Mouse (Mus musculus) limb, embryonic 13.5 days (tissue): ENCODE data around the gene Gm20388. TPM values are rescaled to one million over a fixed set of nuclear protein-coding genes. Genes with fewer than 3 reads are reported as not detected.

ENCODE experiments used
- ATAC-seq: fragments of 200-750 bp; cut with Nextera tagmentation; 2 replicates; pipeline ENCODE4 v1.8.0; 2017; ENCODE audit warnings: low read depth, moderate number of reproducible peaks, moderate TSS enrichment; ENCODE audit not compliant: low FRiP score
- H3K27ac ChIP-seq: fragments of 300-500 bp; sonication (generic); 2 replicates; pipeline ENCODE4 v1.5.1; 2015; ENCODE audit warnings: inconsistent platforms, mild to moderate bottlenecking, moderate library complexity
- H3K27me3 ChIP-seq: fragments of 300-500 bp; sonication (generic); 2 replicates; pipeline ENCODE4 v1.6.1; 2015; ENCODE audit warnings: mild to moderate bottlenecking, inconsistent platforms
- H3K36me3 ChIP-seq: fragments of 300-500 bp; sonication (generic); 2 replicates; pipeline ENCODE4 v1.6.1; 2015; ENCODE audit warnings: inconsistent platforms, mild to moderate bottlenecking, moderate library complexity
- H3K4me1 ChIP-seq: fragments of 300-500 bp; sonication (generic); 2 replicates; pipeline ENCODE4 v1.6.1; 2015; ENCODE audit warnings: inconsistent platforms
- H3K4me2 ChIP-seq: fragments of 300-500 bp; sonication (generic); replicated peaks from 2 replicates; pipeline ENCODE4 v1.6.1; 2015; ENCODE audit warnings: inconsistent platforms, mild to moderate bottlenecking, moderate library complexity
- H3K4me3 ChIP-seq: fragments of 300-500 bp; sonication (generic); 2 replicates; pipeline ENCODE4 v1.5.1; 2015; ENCODE audit warnings: moderate library complexity, mild to moderate bottlenecking, inconsistent platforms
- H3K9ac ChIP-seq: fragments of 300-500 bp; sonication (generic); 2 replicates; pipeline ENCODE4 v1.6.1; 2015; ENCODE audit warnings: mild to moderate bottlenecking, inconsistent platforms
- H3K9me3 ChIP-seq: fragments of 300-500 bp; sonication (generic); 2 replicates; pipeline ENCODE4 v1.6.1; 2016; ENCODE audit warnings: inconsistent platforms
- WGBS: fragments of 180-500 bp; shearing (Covaris S2); methylation state at CpG from one replicate; pipeline ENCODE4 v1.1.7; 2015; 5-methylcytosine and 5-hydroxymethylcytosine counted together
- polyA plus RNA-seq: library from polyadenylated mRNA; unstranded; fragments of >200 nt; fragmentation: Nextera tagmentation; extraction: Ambion mirVana; gene quantifications from 2 replicates; pipeline ENCODE4 v1.2.1, GENCODE M21; 2015

Gm20388 gene
- polyA plus RNA-seq, 1 experiment from 2014 or later, result 7.1 TPM

- ATAC-seq, result no peak
- Histone ChIP-seq H3K27me3 (peaks cover 9% of the 10 kb centered on the region), H3K9me3 (no peaks in the 10 kb centered on the region), H3K36me3 (no peaks in the 10 kb centered on the region), H3K9ac (no peak overlapping the region), H3K27ac (no peak overlapping the region), H3K4me2 (peak overlapping the region; percentile 98), H3K4me1 (peaks cover 26% of the 10 kb centered on the region), H3K4me3 (no peak overlapping the region)
- WGBS, result 46% methylated on average over 8 of the region's 8 CpGs
These were observed 1997.9 kb downstream of the Gm20388 start for GRCm38 (mm10) chr8:121908378-121909147.

- H3K4me3 ChIP-seq, result no peak overlapping the region
- H3K9ac ChIP-seq, result no peak overlapping the region
- WGBS, result 58% methylated on average over 8 of the region's 8 CpGs
- H3K36me3 ChIP-seq, result no peaks in the 10 kb centered on the region
- ATAC-seq, result no peak
- H3K27ac ChIP-seq, result no peak overlapping the region
- H3K27me3 ChIP-seq, result peaks cover 9% of the 10 kb centered on the region
- no peaks in the 10 kb centered on the region for H3K9me3 ChIP-seq
- H3K4me1 ChIP-seq, result peaks cover 26% of the 10 kb centered on the region
- no peak overlapping the region for H3K4me2 ChIP-seq
These were observed 1998.5 kb downstream of the Gm20388 start for GRCm38 (mm10) chr8:121909148-121909541.

- Histone ChIP-seq H3K9ac (no peak overlapping the region), H3K27ac (no peak overlapping the region), H3K4me2 (no peak overlapping the region), H3K27me3 (peaks cover 9% of the 10 kb centered on the region), H3K9me3 (no peaks in the 10 kb centered on the region), H3K4me3 (no peak overlapping the region), H3K36me3 (no peaks in the 10 kb centered on the region), H3K4me1 (peaks cover 23% of the 10 kb centered on the region)
- ATAC-seq, result no peak
- WGBS, result 9% methylated on average over 6 of the region's 6 CpGs
These were observed 1999.0 kb downstream of the Gm20388 start for GRCm38 (mm10) chr8:121909663-121910062.

GRCm38 (mm10) chr8:121911400-121911799 is 2000.8 kb downstream of the Gm20388 start:
- no peak overlapping the region for H3K4me2 ChIP-seq
- H3K27ac ChIP-seq, result no peak overlapping the region
- no peak for ATAC-seq
- no peak overlapping the region for H3K4me3 ChIP-seq
- 84% methylated on average over 6 of the region's 6 CpGs for WGBS
- no peak overlapping the region for H3K9ac ChIP-seq
- peaks cover 9% of the 10 kb centered on the region for H3K27me3 ChIP-seq
- H3K36me3 ChIP-seq, result no peaks in the 10 kb centered on the region
- peaks cover 12% of the 10 kb centered on the region for H3K4me1 ChIP-seq
- no peaks in the 10 kb centered on the region for H3K9me3 ChIP-seq

GRCm38 (mm10) chr8:121911987-121912386 is 2001.3 kb downstream of the Gm20388 start:
- Histone ChIP-seq H3K27ac (no peak overlapping the region), H3K9ac (no peak overlapping the region), H3K4me1 (peaks cover 6% of the 10 kb centered on the region), H3K4me2 (no peak overlapping the region), H3K9me3 (no peaks in the 10 kb centered on the region), H3K4me3 (no peak overlapping the region), H3K36me3 (no peaks in the 10 kb centered on the region), H3K27me3 (peaks cover 9% of the 10 kb centered on the region)
- WGBS, result 69% methylated on average over 7 of the region's 7 CpGs
- no peak for ATAC-seq

- Histone ChIP-seq H3K4me1 (peaks cover 6% of the 10 kb centered on the region), H3K27ac (no peak overlapping the region), H3K9me3 (no peaks in the 10 kb centered on the region), H3K4me3 (no peak overlapping the region), H3K9ac (no peak overlapping the region), H3K27me3 (peaks cover 9% of the 10 kb centered on the region), H3K4me2 (no peak overlapping the region), H3K36me3 (no peaks in the 10 kb centered on the region)
- WGBS, result 71% methylated on average over 3 of the region's 3 CpGs
- no peak for ATAC-seq
These were observed 2002.2 kb downstream of the Gm20388 start for GRCm38 (mm10) chr8:121912831-121913230.

GRCm38 (mm10) chr8:121913378-121913777 is 2002.7 kb downstream of the Gm20388 start:
- H3K9ac ChIP-seq, result no peak overlapping the region
- 0 out of 2 replicates have a peak, but pooled peaks cover under 1% of the 10 kb centered on the region for H3K4me1 ChIP-seq
- no peak for ATAC-seq
- no peaks in the 10 kb centered on the region for H3K9me3 ChIP-seq
- 74% methylated on average over 8 of the region's 8 CpGs for WGBS
- no peak overlapping the region for H3K27ac ChIP-seq
- H3K36me3 ChIP-seq, result no peaks in the 10 kb centered on the region
- peaks cover 6% of the 10 kb centered on the region for H3K27me3 ChIP-seq
- no peak overlapping the region for H3K4me2 ChIP-seq
- H3K4me3 ChIP-seq, result no peak overlapping the region

GRCm38 (mm10) chr8:121919158-121919557 is 2008.5 kb downstream of the Gm20388 start:
- H3K4me2 ChIP-seq, result no peak overlapping the region
- H3K27me3 ChIP-seq, result no peaks in the 10 kb centered on the region; the same call in 1 of the 2 replicates
- WGBS, result 75% methylated on average over 4 of the region's 4 CpGs
- H3K9ac ChIP-seq, result no peak overlapping the region
- H3K9me3 ChIP-seq, result no peaks in the 10 kb centered on the region
- no peak for ATAC-seq
- H3K36me3 ChIP-seq, result no peaks in the 10 kb centered on the region
- H3K4me3 ChIP-seq, result no peak overlapping the region
- no peaks in the 10 kb centered on the region for H3K4me1 ChIP-seq
- H3K27ac ChIP-seq, result no peak overlapping the region

- H3K9ac ChIP-seq, result no peak overlapping the region
- H3K27ac ChIP-seq, result no peak overlapping the region
- no peaks in the 10 kb centered on the region for H3K4me1 ChIP-seq
- H3K36me3 ChIP-seq, result no peaks in the 10 kb centered on the region
- no peak overlapping the region for H3K4me2 ChIP-seq
- H3K4me3 ChIP-seq, result no peak overlapping the region
- no peaks in the 10 kb centered on the region; the same call in 1 of the 2 replicates for H3K27me3 ChIP-seq
- no peaks in the 10 kb centered on the region for H3K9me3 ChIP-seq
- 32% methylated on average over 3 of the region's 3 CpGs for WGBS
- no peak for ATAC-seq
These were observed 2009.1 kb downstream of the Gm20388 start for GRCm38 (mm10) chr8:121919731-121920130.

- no peaks in the 10 kb centered on the region for H3K36me3 ChIP-seq
These were observed 2010.9 kb downstream of the Gm20388 start for GRCm38 (mm10) chr8:121921582-121921981.

GRCm38 (mm10) chr8:121922101-121922500 is 2011.5 kb downstream of the Gm20388 start:
- Histone ChIP-seq H3K4me2 (no peak overlapping the region), H3K4me3 (no peak overlapping the region), H3K9ac (no peak overlapping the region), H3K27me3 (no peaks in the 10 kb centered on the region), H3K27ac (no peak overlapping the region), H3K9me3 (no peaks in the 10 kb centered on the region), H3K4me1 (no peaks in the 10 kb centered on the region), H3K36me3 (no peaks in the 10 kb centered on the region)
- no peak for ATAC-seq
- 68% methylated on average over 8 of the region's 8 CpGs for WGBS

More at GRCm38 (mm10) chr8:121921582-121921981, 2010.9 kb downstream of the Gm20388 start:
- Histone ChIP-seq H3K4me1 (no peaks in the 10 kb centered on the region), H3K27ac (no peak overlapping the region), H3K4me3 (no peak overlapping the region), H3K9me3 (no peaks in the 10 kb centered on the region), H3K4me2 (no peak overlapping the region), H3K9ac (no peak overlapping the region), H3K27me3 (no peaks in the 10 kb centered on the region)
- WGBS, result 77% methylated on average over 8 of the region's 8 CpGs
- ATAC-seq, result no peak

- 82% methylated on average over 5 of the region's 5 CpGs for WGBS
- Histone ChIP-seq H3K27me3 (no peaks in the 10 kb centered on the region), H3K4me1 (no peaks in the 10 kb centered on the region), H3K27ac (no peak overlapping the region), H3K9me3 (no peaks in the 10 kb centered on the region), H3K9ac (no peak overlapping the region), H3K4me2 (no peak overlapping the region), H3K36me3 (no peaks in the 10 kb centered on the region), H3K4me3 (no peak overlapping the region)
- ATAC-seq, result no peak
These were observed 2014.0 kb downstream of the Gm20388 start for GRCm38 (mm10) chr8:121924681-121925080.

- Histone ChIP-seq H3K4me2 (no peak overlapping the region), H3K9me3 (no peaks in the 10 kb centered on the region), H3K27ac (no peak overlapping the region), H3K27me3 (no peaks in the 10 kb centered on the region), H3K9ac (no peak overlapping the region), H3K4me3 (no peak overlapping the region), H3K36me3 (no peaks in the 10 kb centered on the region), H3K4me1 (no peaks in the 10 kb centered on the region)
- 31% methylated on average over 10 of the region's 10 CpGs for WGBS
- ATAC-seq, result no peak
These were observed 2015.0 kb downstream of the Gm20388 start for GRCm38 (mm10) chr8:121925624-121926023.
